Mouse (Mus musculus) heart, adult 8-10 months (tissue): Measurements from ENCODE around the gene Phldb3. TPM values are rescaled to one million over a fixed set of nuclear protein-coding genes. Genes with fewer than 3 reads are reported as not detected.
"Not testable (repeated sequence)": the region's sequence is repeated elsewhere in the genome, so short reads cannot be mapped to it uniquely, and the experiment has no call there.

Experiments
- DNase-seq: peaks from one replicate; pipeline ENCODE4 v3.0.0; 2022; ENCODE audit warnings: low spot score
- total RNA-seq, 4 experiments: library from RNA; stranded (reverse); gene quantifications; 2 replicates each; pipeline ENCODE4 v1.2.4; 2022

Phldb3 gene
- total RNA-seq, 4 experiments from 2014 or later = 0.35 to 0.83 (median 0.39) TPM

GRCm38 (mm10) chr7:24594309-24594803 is 16.2 kb upstream of the Phldb3 start:
- DNase-seq = no peak

DNA sequence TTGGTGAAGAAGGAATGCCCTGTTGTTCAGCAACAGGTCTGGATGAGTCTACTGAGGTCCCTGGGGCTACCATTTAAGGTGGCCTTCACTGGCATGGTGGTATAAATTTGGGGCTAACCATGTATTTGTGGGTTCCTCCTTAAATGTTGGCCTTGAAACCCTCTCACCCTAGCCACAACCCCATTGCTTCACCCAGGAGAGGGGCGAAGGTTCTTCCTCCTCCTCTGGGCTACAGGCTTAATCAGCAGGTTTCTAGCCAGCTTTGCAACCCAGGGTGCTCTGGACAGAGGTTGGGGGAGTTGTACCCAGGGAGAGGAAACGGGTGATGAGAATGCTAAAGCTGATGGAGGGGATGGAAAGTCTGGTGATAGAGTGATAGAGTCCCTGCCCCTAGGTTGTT is 15.1 kb upstream of the Phldb3 start:
- DNase-seq = no peak

DNA sequence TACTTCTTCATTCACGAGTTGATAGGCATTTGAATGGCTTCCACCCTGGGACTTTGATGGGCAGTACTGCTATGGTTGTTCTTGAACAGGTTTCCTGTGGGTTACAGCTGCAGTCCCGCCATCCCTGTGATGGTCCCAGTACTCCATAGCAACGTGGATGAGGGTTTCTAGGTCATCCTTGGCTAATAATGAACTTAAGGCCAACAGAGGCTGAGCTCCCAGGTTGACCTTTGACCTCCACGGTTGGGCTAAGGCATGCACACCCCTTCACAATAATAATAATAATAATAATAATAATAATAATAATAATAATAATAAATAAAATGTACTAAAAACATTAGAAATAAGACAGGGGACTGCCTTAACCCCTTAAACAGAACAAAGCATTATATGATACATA is 12.4 kb upstream of the Phldb3 start:
- DNase-seq = no peak

- DNase-seq = peak; percentile 39
These were observed 11.1 kb upstream of the Phldb3 start for GRCm38 (mm10) chr7:24599211-24600067.

- peak; percentile 95 for DNase-seq
These were observed 9.5 kb upstream of the Phldb3 start for GRCm38 (mm10) chr7:24600941-24601597.

DNA sequence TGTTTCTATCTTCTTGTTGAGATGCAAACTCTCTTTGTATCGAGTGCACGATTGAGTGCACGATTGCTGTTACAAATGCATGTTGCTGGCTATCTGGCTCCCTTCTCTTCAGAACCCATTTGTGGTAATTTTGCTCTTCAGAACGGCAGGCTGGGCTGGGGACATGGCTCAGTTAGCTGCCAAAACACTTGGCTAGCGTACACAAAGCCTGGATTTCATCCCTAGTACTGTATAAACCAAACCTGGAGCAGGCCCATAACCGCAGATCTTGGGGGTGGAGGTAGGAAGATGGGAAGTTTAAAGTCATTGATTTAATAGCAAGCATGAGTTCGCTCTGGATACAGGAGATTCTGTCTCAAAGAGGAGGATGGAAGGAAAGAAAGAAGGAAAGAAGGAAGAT is 5.0 kb upstream of the Phldb3 start:
- no peak for DNase-seq

- no peak for DNase-seq
These were observed 4.5 kb upstream of the Phldb3 start for GRCm38 (mm10) chr7:24606046-24606445.

DNA sequence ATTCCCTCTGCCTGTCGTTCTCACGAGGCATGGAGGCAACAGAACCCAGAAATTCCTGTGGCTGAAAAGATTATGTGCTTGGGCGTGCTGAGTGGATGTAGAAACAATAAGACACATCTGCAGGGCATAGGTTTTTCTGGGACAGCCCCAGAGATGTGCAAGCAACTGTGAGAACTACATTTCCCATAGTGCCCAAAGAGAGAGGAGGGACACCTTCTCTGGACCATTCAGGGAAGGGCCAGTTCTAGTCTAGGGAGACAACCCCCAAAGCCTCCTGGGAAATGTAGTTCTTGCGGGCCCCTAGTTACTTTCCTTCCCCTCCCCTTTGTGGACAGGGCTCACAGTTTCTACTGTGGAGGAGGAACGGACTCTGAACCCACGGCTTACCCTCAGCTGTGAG is 2.5 kb upstream of the Phldb3 start:
- DNase-seq = peak; percentile 76

GRCm38 (mm10) chr7:24608561-24608960 is 2.0 kb upstream of the Phldb3 start:
- no peak for DNase-seq

GRCm38 (mm10) chr7:24610879-24611494 is 424 bp downstream of the Phldb3 start:
- DNase-seq = peak; percentile 89

DNA sequence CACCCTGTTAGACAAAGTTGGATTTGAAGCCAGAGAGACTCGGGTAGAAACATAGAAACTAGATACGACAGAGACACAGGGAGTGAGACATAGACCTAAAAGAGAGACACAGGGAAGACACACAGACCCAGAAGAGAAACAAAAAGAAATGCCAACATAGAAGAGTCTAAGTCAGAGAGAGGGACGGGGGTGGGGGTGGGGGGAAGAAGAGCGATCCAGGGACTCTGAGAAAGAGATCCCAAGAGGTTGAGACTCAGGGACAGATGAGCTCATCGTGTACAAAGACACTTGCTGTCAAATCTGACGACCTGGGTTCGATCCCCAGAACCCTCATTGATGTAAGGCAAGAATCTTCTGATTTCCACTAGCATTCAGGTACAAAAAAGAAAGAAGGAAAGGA is 1.1 kb downstream of the Phldb3 start:
- no peak for DNase-seq

- DNase-seq = no peak
These were observed 1.8 kb downstream of the Phldb3 start for GRCm38 (mm10) chr7:24612308-24612910.

GRCm38 (mm10) chr7:24614816-24615215 is 4.3 kb downstream of the Phldb3 start:
- DNase-seq = no peak

- no peak for DNase-seq
These were observed 7.2 kb downstream of the Phldb3 start for GRCm38 (mm10) chr7:24617763-24618162.

DNA sequence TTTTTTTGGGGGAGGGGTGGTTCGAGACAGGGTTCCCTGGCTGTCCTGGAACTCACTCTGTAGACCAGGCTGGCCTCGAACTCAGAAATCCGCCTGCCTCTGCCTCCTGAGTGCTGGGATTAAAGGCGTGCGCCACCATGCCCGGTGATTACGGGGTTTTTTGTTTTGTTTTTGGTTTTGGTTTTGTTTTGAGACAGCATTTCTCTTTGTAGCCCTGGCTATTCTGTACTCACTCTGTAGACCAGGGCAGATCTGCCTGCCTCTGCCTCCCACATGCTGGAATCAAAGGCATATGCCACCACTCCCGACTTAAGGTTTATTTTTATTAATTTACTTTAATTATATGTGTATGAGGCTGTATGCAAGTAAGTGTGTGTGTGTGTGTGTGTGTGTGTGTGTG is 7.8 kb downstream of the Phldb3 start:
- DNase-seq = not testable (repeated sequence)

- no peak for DNase-seq
These were observed 9.3 kb downstream of the Phldb3 start for GRCm38 (mm10) chr7:24619671-24620397.

DNA sequence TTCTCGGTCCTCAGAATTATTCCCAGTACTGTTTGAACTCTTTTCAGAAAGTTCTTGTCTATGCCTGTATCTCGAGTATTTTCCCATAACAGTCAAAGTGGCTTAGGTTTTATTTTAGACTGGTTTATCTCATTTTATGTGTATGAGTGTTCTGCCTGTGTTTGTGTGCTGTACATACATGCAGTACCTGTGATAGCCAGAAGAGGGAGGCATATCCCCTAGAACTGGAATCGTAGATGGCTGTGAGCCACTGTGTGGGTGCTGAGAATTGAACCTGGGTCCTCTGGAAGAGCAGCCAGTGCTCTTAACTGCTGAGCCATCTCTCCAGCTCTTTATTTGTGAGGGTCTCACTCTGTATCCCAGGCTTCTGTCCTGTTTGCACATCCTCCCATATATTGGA is 10.6 kb downstream of the Phldb3 start:
- DNase-seq = no peak

GRCm38 (mm10) chr7:24622967-24623366 is 12.4 kb downstream of the Phldb3 start:
- no peak for DNase-seq

GRCm38 (mm10) chr7:24628685-24629610 is 18.4 kb downstream of the Phldb3 start:
- peak; percentile 77 for DNase-seq

DNA sequence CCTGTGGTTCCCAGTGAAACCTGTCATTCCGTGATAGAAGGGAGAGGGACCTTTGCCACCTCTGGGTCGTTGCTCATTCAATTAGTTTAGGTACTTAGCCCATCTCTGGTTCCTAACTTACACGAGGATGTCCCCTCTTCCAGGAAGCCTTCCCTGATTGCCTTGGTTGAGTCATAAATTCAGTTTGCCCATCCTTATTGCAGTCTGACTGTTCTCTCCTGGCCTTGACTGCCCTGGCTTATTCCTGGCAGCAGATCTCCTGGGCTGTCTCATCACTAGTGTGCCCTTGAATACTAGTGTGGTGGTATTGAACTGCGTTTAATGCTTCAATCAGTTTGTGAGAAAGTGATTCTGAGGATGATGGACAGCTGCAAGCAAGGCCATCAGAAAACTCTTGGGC is 19.1 kb downstream of the Phldb3 start:
- no peak for DNase-seq
